11 mouse cellular contexts compared by ENCODE assay signal in genomic region chr12:85532221-85532612, GRCm38 (mm10). TPM values are rescaled to one million over a fixed set of nuclear protein-coding genes. Genes with fewer than 3 reads are reported as not detected.
A peak's percentile ranks its signal among the peaks of the same experiment; 100 is the strongest.
DNase-seq lines count a peak whose midpoint lies in the region; ATAC-seq and TF ChIP-seq lines count a peak whose summit lies in the region.
"Had no signal": no experiment of that assay in that cellular context is flagged by ENCODE, and none has a peak within 500 bp of the region (broad histone marks: within the 10 kb centered on the region; RNA-seq: fewer than 3 reads in every experiment).

No protein-coding gene starts in this region.

- H3K4me2 ChIP-seq in lung, embryonic 15.5 days = peak overlapping the region; percentile 7; the same call in 1 of the 2 replicates
- H3K4me2 ChIP-seq in intestine, postnatal 0 days (replicated peaks; ENCODE audit: low read depth) = no peak overlapping the region
- no peak overlapping the region for H3K4me2 ChIP-seq in stomach, postnatal 0 days (replicated peaks; ENCODE audit: low read depth)
- H3K4me2 ChIP-seq: forebrain, embryonic 15.5 days had no signal

- intact Hi-C loops in heart, postnatal 36 days (cut with DNase I) = loop anchor here (1.0 to 5.0 kb wide), 2 partner anchors 40 to 67 kb away; partner anchors contain the start of gene Jdp2

- no peak for TF ChIP-seq EP300 in stomach, postnatal 0 days (optimal IDR thresholded peaks at IDR 0.05)

- peak; percentile 39 to 77 for DNase-seq in heart, postnatal 36 days
- no peak for DNase-seq in heart, adult 8-10 months (ENCODE audit: low spot score)
- DNase-seq in lung, adult 18-20 months = no peak
- DNase-seq in stomach, postnatal 0 days (ENCODE audit: low spot score) = no peak
- no peak for DNase-seq in urinary bladder, adult 18-20 months (ENCODE audit: low spot score in 2 of 2)
- DNase-seq: cerebellum, adult 11 months had no signal

- H3K27me3 ChIP-seq in lung, embryonic 15.5 days = no peaks in the 10 kb centered on the region
- no peaks in the 10 kb centered on the region for H3K27me3 ChIP-seq in intestine, postnatal 0 days (replicated peaks; ENCODE audit: control insufficient read depth, insufficient read depth, low read length)
- H3K27me3 ChIP-seq in stomach, postnatal 0 days (ENCODE audit: control insufficient read depth, insufficient read depth, low read length) = no peaks in the 10 kb centered on the region
- H3K27me3 ChIP-seq: forebrain, embryonic 15.5 days had no signal

- no peak overlapping the region for H3K4me3 ChIP-seq in lung, embryonic 15.5 days
- H3K4me3 ChIP-seq in intestine, postnatal 0 days (ENCODE audit: low read depth, low read length) = no peak overlapping the region
- H3K4me3 ChIP-seq in stomach, postnatal 0 days (ENCODE audit: low read depth, low read length) = no peak overlapping the region
- H3K4me3 ChIP-seq: forebrain, embryonic 15.5 days; myocyte had no signal

- peak overlapping the region; percentile 89 for H3K27ac ChIP-seq in lung, embryonic 15.5 days
- peak overlapping the region; percentile 64 for H3K27ac ChIP-seq in intestine, postnatal 0 days (ENCODE audit: low read depth, low read length)
- H3K27ac ChIP-seq in stomach, postnatal 0 days (replicated peaks) = peak overlapping the region; percentile 85
- H3K27ac ChIP-seq: forebrain, embryonic 15.5 days; liver, embryonic 14.5 days had no signal

- no peaks in the 10 kb centered on the region for H3K9me3 ChIP-seq in lung, embryonic 15.5 days
- H3K9me3 ChIP-seq in intestine, postnatal 0 days (ENCODE audit: control insufficient read depth) = no peaks in the 10 kb centered on the region
- no peaks in the 10 kb centered on the region for H3K9me3 ChIP-seq in stomach, postnatal 0 days (ENCODE audit: control insufficient read depth, low read length)
- H3K9me3 ChIP-seq: forebrain, embryonic 15.5 days had no signal

- TF ChIP-seq CTCF in intestine, postnatal 0 days (IDR thresholded peaks at IDR 0.05; ENCODE audit: low read depth) = no peak
- no peak for TF ChIP-seq CTCF in stomach, postnatal 0 days (IDR thresholded peaks at IDR 0.05; ENCODE audit: low read depth)

- H3K9ac ChIP-seq in lung, embryonic 15.5 days = no peak overlapping the region
- H3K9ac ChIP-seq in intestine, postnatal 0 days (ENCODE audit: low read depth, low read length) = no peak overlapping the region
- no peak overlapping the region for H3K9ac ChIP-seq in stomach, postnatal 0 days (ENCODE audit: low read length)
- H3K9ac ChIP-seq: forebrain, embryonic 15.5 days; liver, embryonic 14.5 days had no signal

- peak; percentile 64 for ATAC-seq in lung, embryonic 15.5 days (ENCODE audit: borderline replicate concordance, extremely low read depth, low FRiP score, low TSS enrichment)
- peak; percentile 41; the same call in 1 of the 2 replicates for ATAC-seq in intestine, postnatal 0 days
- peak; percentile 63 for ATAC-seq in stomach, postnatal 0 days (ENCODE audit: low FRiP score, low TSS enrichment)
- ATAC-seq: forebrain, embryonic 15.5 days had no signal

- peaks cover 24% of the 10 kb centered on the region for H3K4me1 ChIP-seq in lung, embryonic 15.5 days
- H3K4me1 ChIP-seq in intestine, postnatal 0 days (replicated peaks; ENCODE audit: control insufficient read depth, insufficient read depth, low read length) = no peaks in the 10 kb centered on the region; the same call in 1 of the 2 replicates
- H3K4me1 ChIP-seq in stomach, postnatal 0 days (replicated peaks; ENCODE audit: control insufficient read depth, insufficient read depth) = peaks cover 4% of the 10 kb centered on the region; the same call in 1 of the 2 replicates
- H3K4me1 ChIP-seq: forebrain, embryonic 15.5 days had no signal

- H3K36me3 ChIP-seq in lung, embryonic 15.5 days = no peaks in the 10 kb centered on the region
- H3K36me3 ChIP-seq in intestine, postnatal 0 days (ENCODE audit: control insufficient read depth, insufficient read depth) = no peaks in the 10 kb centered on the region
- no peaks in the 10 kb centered on the region for H3K36me3 ChIP-seq in stomach, postnatal 0 days (ENCODE audit: control insufficient read depth, insufficient read depth, low read length)
- H3K36me3 ChIP-seq: forebrain, embryonic 15.5 days had no signal

- 45% methylated on average over 3 of the region's 3 CpGs for WGBS in lung, embryonic 15.5 days
- whole genome bisulfite sequencing in intestine, postnatal 0 days = 54% methylated on average over 3 of the region's 3 CpGs
- 49% methylated on average over 3 of the region's 3 CpGs for WGBS in stomach, postnatal 0 days

RNA-seq across cellular contexts. Expression of gene Fos, which starts 58.5 kb away (rescaled TPM):
- 10 to 100 TPM in 1 of 2 experiments, 1 to 10 TPM in 1; 2.5 to 24.3 TPM for total RNA-seq in heart, postnatal 36 days (2021)
- 10 to 100 TPM in 2 of 4 experiments, 1 to 10 TPM in 2; 2.4 to 26.4 (median 15.7) TPM for total RNA-seq in heart, adult 8-10 months (2022)
- polyA plus RNA-seq in lung, embryonic 15.5 days (2015; fragmentation: Nextera tagmentation; extraction: Ambion mirVana) = 5.5 and 5.7 TPM in 2 replicates
- polyA plus RNA-seq in intestine, postnatal 0 days (2015; fragmentation: Nextera tagmentation; extraction: Ambion mirVana) = 22.4 and 27.1 TPM in 2 replicates
- polyA plus RNA-seq in stomach, postnatal 0 days (2015; fragmentation: Nextera tagmentation; extraction: Ambion mirVana) = 18.2 and 23.2 TPM in 2 replicates

Comparison
In these comparisons a context has a peak if more than half of its experiments do, and no peak if none do; other contexts are left out.
1. DNase-seq: peak in heart, postnatal 36 days (2 of 2); none in heart, adult 8-10 months (single experiment), lung, adult 18-20 months (0 of 2), stomach, postnatal 0 days (single experiment) and urinary bladder, adult 18-20 months (0 of 2).
2. Peak in every context shown above with its lines, with median percentiles within 50 percentile points of each other: ATAC-seq and H3K27ac ChIP-seq.